Mouse (Mus musculus): ENCODE results near the gene Gsg1l. TPM values are rescaled to one million over a fixed set of nuclear protein-coding genes. Genes with fewer than 3 reads are reported as not detected.
A peak's percentile ranks its signal among the peaks of the same experiment; 100 is the strongest.

Gsg1l gene
- polyA plus RNA-seq, 1 experiment from 2014 or later: 10.5 TPM

- no peak for ATAC-seq (ENCODE audit: insufficient number of reproducible peaks, insufficient read depth, low FRiP score, low read depth)
- 38% methylated on average over 12 of the region's 12 CpGs for WGBS
- no peaks in the 10 kb centered on the region for H3K27me3 ChIP-seq (ENCODE audit: control insufficient read depth, insufficient read depth, low read length)
These were observed 98.0 kb downstream of the Gsg1l start for GRCm38 (mm10) chr7:125983902-125984841.

GRCm38 (mm10) chr7:125979591-125979990, 102.6 kb downstream of the Gsg1l start:
- Histone ChIP-seq H3K4me1 (ENCODE audit: control insufficient read depth in 2 of 2, insufficient read depth in 2 of 2, low read length in 2 of 2) (peaks cover 4 to 7% of the 10 kb centered on the region in 2 experiments; a peak in 3 of 4 replicates), H3K27ac (replicated peaks in 1 of 2; ENCODE audit: control insufficient read depth in 1 of 2, insufficient read depth in 1 of 2, low read depth in 2 of 2, low read length in 2 of 2) (no peak overlapping the region), H3K4me2 (ENCODE audit: low read length) (no peak overlapping the region), H3K4me3 (ENCODE audit: control insufficient read depth in 1 of 2, insufficient read depth in 1 of 2, low read depth in 1 of 2, low read length in 2 of 2) (no peak overlapping the region), H3K36me3 (ENCODE audit: control insufficient read depth, insufficient read depth, low read length) (no peaks in the 10 kb centered on the region), H3K27me3 (ENCODE audit: control insufficient read depth, insufficient read depth, low read length) (no peaks in the 10 kb centered on the region), H3K9ac (ENCODE audit: low read length) (no peak overlapping the region), H3K9me3 (ENCODE audit: control insufficient read depth, low read length) (no peaks in the 10 kb centered on the region; the same call in 1 of the 2 replicates)
- no peak for ATAC-seq (ENCODE audit: insufficient number of reproducible peaks, insufficient read depth, low FRiP score, low read depth)
- 80% methylated on average over 8 of the region's 8 CpGs for WGBS

More at GRCm38 (mm10) chr7:125983902-125984841, 98.0 kb downstream of the Gsg1l start:
- Histone ChIP-seq H3K27ac (replicated peaks in 1 of 2; ENCODE audit: control insufficient read depth in 1 of 2, insufficient read depth in 1 of 2, low read depth in 2 of 2, low read length in 2 of 2) (no peak overlapping the region), H3K4me3 (ENCODE audit: control insufficient read depth in 1 of 2, insufficient read depth in 1 of 2, low read depth in 1 of 2, low read length in 2 of 2) (no peak overlapping the region), H3K36me3 (ENCODE audit: control insufficient read depth, insufficient read depth, low read length) (no peaks in the 10 kb centered on the region), H3K4me1 (ENCODE audit: control insufficient read depth in 2 of 2, insufficient read depth in 2 of 2, low read length in 2 of 2) (peaks cover 17 to 27% of the 10 kb centered on the region in 2 experiments), H3K9me3 (ENCODE audit: control insufficient read depth, low read length) (no peaks in the 10 kb centered on the region), H3K4me2 (ENCODE audit: low read length) (no peak overlapping the region), H3K9ac (ENCODE audit: low read length) (no peak overlapping the region)

GRCm38 (mm10) chr7:125976695-125977094, 105.5 kb downstream of the Gsg1l start:
- H3K36me3 ChIP-seq (ENCODE audit: control insufficient read depth, insufficient read depth, low read length): no peaks in the 10 kb centered on the region
- peaks cover 15 to 18% of the 10 kb centered on the region in 2 experiments for H3K4me1 ChIP-seq (ENCODE audit: control insufficient read depth in 2 of 2, insufficient read depth in 2 of 2, low read length in 2 of 2)
- no peaks in the 10 kb centered on the region for H3K27me3 ChIP-seq (ENCODE audit: control insufficient read depth, insufficient read depth, low read length)
- no peak overlapping the region for H3K27ac ChIP-seq (replicated peaks in 1 of 2; ENCODE audit: control insufficient read depth in 1 of 2, insufficient read depth in 1 of 2, low read depth in 2 of 2, low read length in 2 of 2)
- 88% methylated on average over 9 of the region's 9 CpGs for WGBS
- peaks cover 3% of the 10 kb centered on the region; the same call in 1 of the 2 replicates for H3K9me3 ChIP-seq (ENCODE audit: control insufficient read depth, low read length)
- H3K9ac ChIP-seq (ENCODE audit: low read length): no peak overlapping the region
- ATAC-seq (ENCODE audit: insufficient number of reproducible peaks, insufficient read depth, low FRiP score, low read depth): no peak
- no peak overlapping the region for H3K4me3 ChIP-seq (ENCODE audit: control insufficient read depth in 1 of 2, insufficient read depth in 1 of 2, low read depth in 1 of 2, low read length in 2 of 2)
- no peak overlapping the region for H3K4me2 ChIP-seq (ENCODE audit: low read length)

- Histone ChIP-seq H3K27me3 (ENCODE audit: control insufficient read depth, insufficient read depth, low read length) (no peaks in the 10 kb centered on the region), H3K4me1 (ENCODE audit: control insufficient read depth in 2 of 2, insufficient read depth in 2 of 2, low read length in 2 of 2) (peaks cover 20 to 22% of the 10 kb centered on the region in 2 experiments), H3K9me3 (ENCODE audit: control insufficient read depth, low read length) (peaks cover 3% of the 10 kb centered on the region; the same call in 1 of the 2 replicates), H3K9ac (ENCODE audit: low read length) (no peak overlapping the region), H3K4me2 (ENCODE audit: low read length) (no peak overlapping the region), H3K4me3 (ENCODE audit: control insufficient read depth in 1 of 2, insufficient read depth in 1 of 2, low read depth in 1 of 2, low read length in 2 of 2) (no peak overlapping the region), H3K27ac (replicated peaks in 1 of 2; ENCODE audit: control insufficient read depth in 1 of 2, insufficient read depth in 1 of 2, low read depth in 2 of 2, low read length in 2 of 2) (no peak overlapping the region), H3K36me3 (ENCODE audit: control insufficient read depth, insufficient read depth, low read length) (no peaks in the 10 kb centered on the region)
- WGBS: 47% methylated on average over 6 of the region's 6 CpGs
- no peak for ATAC-seq (ENCODE audit: insufficient number of reproducible peaks, insufficient read depth, low FRiP score, low read depth)
These were observed 106.8 kb downstream of the Gsg1l start for GRCm38 (mm10) chr7:125975414-125975813.

GRCm38 (mm10) chr7:125973874-125974273, 108.3 kb downstream of the Gsg1l start:
- 56% methylated on average over 4 of the region's 4 CpGs for WGBS
- Histone ChIP-seq H3K9ac (ENCODE audit: low read length) (no peak overlapping the region), H3K27ac (replicated peaks in 1 of 2; ENCODE audit: control insufficient read depth in 1 of 2, insufficient read depth in 1 of 2, low read depth in 2 of 2, low read length in 2 of 2) (peak overlapping the region in 1 of 2 experiments; percentile 85; a peak in 3 of 4 replicates), H3K36me3 (ENCODE audit: control insufficient read depth, insufficient read depth, low read length) (no peaks in the 10 kb centered on the region), H3K4me3 (ENCODE audit: control insufficient read depth in 1 of 2, insufficient read depth in 1 of 2, low read depth in 1 of 2, low read length in 2 of 2) (no peak overlapping the region), H3K4me2 (ENCODE audit: low read length) (no peak overlapping the region), H3K9me3 (ENCODE audit: control insufficient read depth, low read length) (peaks cover 3% of the 10 kb centered on the region; the same call in 1 of the 2 replicates), H3K4me1 (ENCODE audit: control insufficient read depth in 2 of 2, insufficient read depth in 2 of 2, low read length in 2 of 2) (peaks cover 31% of the 10 kb centered on the region in 2 experiments), H3K27me3 (ENCODE audit: control insufficient read depth, insufficient read depth, low read length) (no peaks in the 10 kb centered on the region)
- ATAC-seq (ENCODE audit: insufficient number of reproducible peaks, insufficient read depth, low FRiP score, low read depth): no peak

GRCm38 (mm10) chr7:125972776-125973175, 109.4 kb downstream of the Gsg1l start:
- H3K27me3 ChIP-seq (ENCODE audit: control insufficient read depth, insufficient read depth, low read length): no peaks in the 10 kb centered on the region
- peaks cover 3% of the 10 kb centered on the region; the same call in 1 of the 2 replicates for H3K9me3 ChIP-seq (ENCODE audit: control insufficient read depth, low read length)
- 58% methylated on average over 6 of the region's 6 CpGs for WGBS
- H3K36me3 ChIP-seq (ENCODE audit: control insufficient read depth, insufficient read depth, low read length): no peaks in the 10 kb centered on the region
- ATAC-seq (ENCODE audit: insufficient number of reproducible peaks, insufficient read depth, low FRiP score, low read depth): no peak
- no peak overlapping the region for H3K4me2 ChIP-seq (ENCODE audit: low read length)
- peak overlapping the region; percentile 57; the same call in 1 of the 2 replicates for H3K9ac ChIP-seq (ENCODE audit: low read length)
- no peak overlapping the region for H3K4me3 ChIP-seq (ENCODE audit: control insufficient read depth in 1 of 2, insufficient read depth in 1 of 2, low read depth in 1 of 2, low read length in 2 of 2)
- peaks cover 32% of the 10 kb centered on the region in 2 experiments for H3K4me1 ChIP-seq (ENCODE audit: control insufficient read depth in 2 of 2, insufficient read depth in 2 of 2, low read length in 2 of 2)
- H3K27ac ChIP-seq (replicated peaks in 1 of 2; ENCODE audit: control insufficient read depth in 1 of 2, insufficient read depth in 1 of 2, low read depth in 2 of 2, low read length in 2 of 2): peak overlapping the region; percentile 23 to 85

- 25% methylated on average over 7 of the region's 7 CpGs for whole genome bisulfite sequencing
- H3K4me2 ChIP-seq (ENCODE audit: low read length): 0 out of 2 replicates have a peak overlapping the region, but pooled peaks have one; percentile 21
- peak overlapping the region; percentile 57; the same call in 1 of the 2 replicates for H3K9ac ChIP-seq (ENCODE audit: low read length)
- peaks cover 3% of the 10 kb centered on the region; the same call in 1 of the 2 replicates for H3K9me3 ChIP-seq (ENCODE audit: control insufficient read depth, low read length)
- H3K4me3 ChIP-seq (ENCODE audit: control insufficient read depth in 1 of 2, insufficient read depth in 1 of 2, low read depth in 1 of 2, low read length in 2 of 2): no peak overlapping the region
- H3K4me1 ChIP-seq (ENCODE audit: control insufficient read depth in 2 of 2, insufficient read depth in 2 of 2, low read length in 2 of 2): peaks cover 32% of the 10 kb centered on the region in 2 experiments
- no peaks in the 10 kb centered on the region for H3K27me3 ChIP-seq (ENCODE audit: control insufficient read depth, insufficient read depth, low read length)
- peak overlapping the region; percentile 23 to 85 for H3K27ac ChIP-seq (replicated peaks in 1 of 2; ENCODE audit: control insufficient read depth in 1 of 2, insufficient read depth in 1 of 2, low read depth in 2 of 2, low read length in 2 of 2)
- peak; percentile 62; the same call in 1 of the 2 replicates for ATAC-seq (ENCODE audit: insufficient number of reproducible peaks, insufficient read depth, low FRiP score, low read depth)
- no peaks in the 10 kb centered on the region for H3K36me3 ChIP-seq (ENCODE audit: control insufficient read depth, insufficient read depth, low read length)
These were observed 110.0 kb downstream of the Gsg1l start for GRCm38 (mm10) chr7:125972174-125972672.

All from heart, embryonic 14.5 days (tissue).